Mouse (Mus musculus) neural tube, embryonic 12.5 days (tissue): Measurements from ENCODE around the gene Vmn2r106. TPM values are rescaled to one million over a fixed set of nuclear protein-coding genes. Genes with fewer than 3 reads are reported as not detected.

ENCODE experiments used
- ATAC-seq: fragments of 200-750 bp; cut with Nextera tagmentation; 2 replicates; pipeline ENCODE4 v1.8.0; 2017; ENCODE audit warnings: low read depth, mild to moderate bottlenecking, moderate TSS enrichment, moderate library complexity; ENCODE audit not compliant: low FRiP score
- H3K27ac ChIP-seq: fragments of 300-500 bp; sonication (generic); 2 replicates; pipeline ENCODE4 v1.5.1; 2016
- H3K27me3 ChIP-seq: fragments of 300-500 bp; sonication (generic); replicated peaks from 2 replicates; pipeline ENCODE4 v1.6.1; 2016; ENCODE audit warnings: mild to moderate bottlenecking
- H3K36me3 ChIP-seq: fragments of 300-500 bp; sonication (generic); 2 replicates; pipeline ENCODE4 v1.6.1; 2016; ENCODE audit warnings: mild to moderate bottlenecking
- H3K4me1 ChIP-seq: fragments of 300-500 bp; sonication (generic); 2 replicates; pipeline ENCODE4 v1.6.1; 2016
- H3K4me2 ChIP-seq: fragments of 300-500 bp; sonication (generic); replicated peaks from 2 replicates; pipeline ENCODE4 v1.6.1; 2016; ENCODE audit warnings: mild to moderate bottlenecking
- H3K4me3 ChIP-seq: fragments of 300-500 bp; sonication (generic); 2 replicates; pipeline ENCODE4 v1.5.1; 2016
- H3K9ac ChIP-seq: fragments of 300-500 bp; sonication (generic); 2 replicates; pipeline ENCODE4 v1.6.1; 2016; ENCODE audit warnings: mild to moderate bottlenecking
- H3K9me3 ChIP-seq: fragments of 300-500 bp; sonication (generic); 2 replicates; pipeline ENCODE4 v1.6.1; 2016; ENCODE audit warnings: mild to moderate bottlenecking
- WGBS: fragments of 180-500 bp; shearing (Covaris S2); methylation state at CpG from one replicate; pipeline ENCODE4 v1.1.7; 2016; 5-methylcytosine and 5-hydroxymethylcytosine counted together
- polyA plus RNA-seq: library from polyadenylated mRNA; unstranded; fragments of >200 nt; fragmentation: Nextera tagmentation; extraction: Ambion mirVana; gene quantifications from 2 replicates; pipeline ENCODE4 v1.2.1, GENCODE M21; 2016

Vmn2r106 gene
- not detected in 2 replicates for polyA plus RNA-seq

DNA sequence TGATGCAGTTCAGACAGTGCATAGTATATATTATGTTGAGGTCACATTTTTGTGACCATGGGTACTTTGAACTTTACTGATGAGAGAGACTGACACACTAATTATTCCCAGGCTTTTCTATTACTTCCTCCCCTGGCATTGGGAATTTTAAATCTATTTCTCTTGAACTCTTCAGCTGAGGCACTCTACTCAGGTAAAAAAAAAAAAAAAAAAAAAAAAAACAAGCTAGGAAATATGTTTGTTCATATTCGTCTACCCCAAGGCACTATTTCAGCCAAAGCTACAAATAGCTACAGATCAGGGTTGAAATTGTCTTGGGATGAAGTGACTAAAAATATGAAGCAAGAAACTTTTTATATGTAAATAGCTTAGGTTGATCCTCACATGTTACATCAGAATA lies at the start of gene Vmn2r106:
Gene Vmn2r106, minus strand, starts transcription at position 101 of the 400 bp plus-strand sequence.
- Histone ChIP-seq H3K4me1 (no peaks in the 10 kb centered on the region), H3K4me2 (no peak within 1 kb of the TSS), H3K4me3 (no peak within 1 kb of the TSS), H3K36me3 (no peaks in the 10 kb centered on the region), H3K9me3 (no peaks in the 10 kb centered on the region), H3K27me3 (no peaks in the 10 kb centered on the region), H3K27ac (no peak within 1 kb of the TSS), H3K9ac (no peak within 1 kb of the TSS)
- WGBS = 89% methylated on average over 1 of the region's 1 CpGs
- no peak for ATAC-seq

DNA sequence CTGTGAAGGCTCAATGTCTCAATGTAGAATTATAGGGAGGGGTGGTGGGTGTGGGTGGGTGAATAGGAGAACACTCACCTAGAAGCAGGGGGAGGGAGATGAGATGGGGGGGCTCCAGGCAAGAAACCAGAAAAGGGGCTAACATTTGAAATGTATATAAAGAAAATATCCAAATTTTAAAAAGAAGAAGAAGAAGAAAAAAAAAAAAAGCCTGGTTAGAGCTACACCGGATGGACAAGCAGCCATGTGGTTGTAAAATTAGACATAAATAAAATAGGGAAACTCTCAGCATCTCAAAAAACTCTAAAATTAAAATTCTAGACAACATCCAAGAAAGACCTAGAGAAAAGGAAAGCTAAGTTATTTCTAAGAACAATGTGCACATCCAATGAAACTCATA lies 20.4 kb upstream of the Vmn2r106 start:
- no peaks in the 10 kb centered on the region for H3K4me1 ChIP-seq
- no peak for ATAC-seq
- no peak overlapping the region for H3K4me3 ChIP-seq
- no peak overlapping the region for H3K27ac ChIP-seq
- no peaks in the 10 kb centered on the region for H3K27me3 ChIP-seq
- no peak overlapping the region for H3K9ac ChIP-seq
- peaks cover 16% of the 10 kb centered on the region for H3K9me3 ChIP-seq
- no peak overlapping the region for H3K4me2 ChIP-seq
- no peaks in the 10 kb centered on the region for H3K36me3 ChIP-seq
- WGBS = 85% methylated on average over 1 of the region's 1 CpGs

DNA sequence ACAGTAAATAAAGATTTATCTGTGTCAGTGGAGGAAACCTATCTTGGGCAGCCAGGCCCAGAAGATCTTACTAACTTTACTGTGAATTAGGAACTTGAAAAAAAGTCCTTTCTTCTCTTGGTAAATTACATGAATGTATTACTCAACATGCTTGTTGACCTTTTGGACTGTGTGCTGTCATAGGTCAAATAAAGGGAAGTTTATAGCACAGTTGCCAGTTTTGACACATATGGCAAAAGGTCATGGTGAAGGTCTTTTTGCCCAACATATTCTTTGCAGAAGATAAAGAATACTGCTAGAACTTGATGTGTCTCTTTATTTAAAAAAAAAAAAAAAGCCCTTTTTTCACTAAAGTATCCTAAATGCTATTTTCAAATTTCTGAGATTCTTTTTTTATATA lies 1.6 kb upstream of the Vmn2r106 start:
- Histone ChIP-seq H3K9me3 (no peaks in the 10 kb centered on the region), H3K4me2 (no peak overlapping the region), H3K36me3 (no peaks in the 10 kb centered on the region), H3K27me3 (no peaks in the 10 kb centered on the region), H3K9ac (no peak overlapping the region), H3K4me1 (no peaks in the 10 kb centered on the region), H3K27ac (no peak overlapping the region), H3K4me3 (no peak overlapping the region)
- no peak for ATAC-seq

DNA sequence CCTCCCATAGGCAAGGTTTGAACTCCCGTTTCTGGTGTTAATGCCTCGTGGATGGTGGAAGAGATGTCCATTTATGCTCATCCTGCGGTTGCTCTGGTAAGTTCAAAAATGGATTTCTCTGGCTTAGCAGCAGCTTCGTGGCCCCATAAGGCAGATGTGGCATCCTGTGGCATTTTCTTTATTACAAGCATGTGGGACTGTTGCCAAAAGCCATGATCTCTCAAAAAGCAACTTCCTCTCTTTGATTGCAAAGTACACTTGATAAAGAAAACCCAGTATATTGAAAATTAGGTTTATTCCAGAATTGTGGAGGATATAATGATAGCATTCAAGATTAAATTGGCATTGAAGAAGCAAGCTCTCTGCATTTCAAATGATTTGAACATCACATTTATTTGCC lies 29.8 kb downstream of the Vmn2r106 start:
- Histone ChIP-seq H3K4me1 (no peaks in the 10 kb centered on the region), H3K9me3 (peaks cover 26% of the 10 kb centered on the region), H3K9ac (no peak overlapping the region), H3K4me2 (no peak overlapping the region), H3K27ac (no peak overlapping the region), H3K27me3 (no peaks in the 10 kb centered on the region), H3K4me3 (no peak overlapping the region), H3K36me3 (no peaks in the 10 kb centered on the region)
- ATAC-seq = no peak
- 77% methylated on average over 4 of the region's 4 CpGs for WGBS

DNA sequence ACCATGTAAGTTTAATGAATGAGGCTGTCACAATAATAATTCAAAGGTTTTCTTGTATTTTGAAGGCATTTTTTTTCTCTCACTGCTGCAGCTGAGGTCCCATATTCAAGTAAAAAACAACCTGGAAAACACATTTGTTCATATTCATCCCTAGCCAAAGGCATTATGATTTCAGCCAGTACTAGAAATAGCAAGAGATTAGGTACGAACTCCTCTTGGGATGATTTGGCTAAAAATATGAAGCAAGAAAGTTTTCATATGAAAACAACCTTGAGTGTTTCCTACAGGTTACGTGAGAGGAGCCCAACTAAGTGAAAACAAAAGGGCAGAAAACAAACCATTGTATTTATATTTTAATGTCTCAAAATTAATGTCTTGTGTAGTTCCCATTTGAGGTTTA lies 50.4 kb downstream of the Vmn2r106 start, which contains the start of gene Vmn2r105:
Gene Vmn2r105, minus strand, starts transcription at position 101 of the 400 bp plus-strand sequence.
- no peak within 1 kb of the TSS for H3K4me3 ChIP-seq
- 76% methylated on average over 2 of the region's 2 CpGs for WGBS
- H3K4me2 ChIP-seq = no peak within 1 kb of the TSS
- H3K27me3 ChIP-seq = no peaks in the 10 kb centered on the region
- H3K9me3 ChIP-seq = no peaks in the 10 kb centered on the region; the same call in 1 of the 2 replicates
- no peaks in the 10 kb centered on the region for H3K4me1 ChIP-seq
- H3K9ac ChIP-seq = no peak within 1 kb of the TSS
- no peak within 1 kb of the TSS for H3K27ac ChIP-seq
- no peaks in the 10 kb centered on the region for H3K36me3 ChIP-seq
- no peak for ATAC-seq

Other genes with a start within 250 kb of the Vmn2r106 start
- gene Vmn2r104, start 237.2 kb downstream of the Vmn2r106 start, polyA plus RNA-seq = not detected in 2 replicates
- not detected in 2 replicates for gene Fpr-rs7, start 171.3 kb downstream of the Vmn2r106 start, polyA plus RNA-seq
- not detected in 2 replicates for gene Fpr-rs6, start 102.5 kb downstream of the Vmn2r106 start, polyA plus RNA-seq
- gene Vmn2r105, start 50.5 kb downstream of the Vmn2r106 start, polyA plus RNA-seq = not detected in 2 replicates
- gene Vmn2r107, start 59.7 kb upstream of the Vmn2r106 start, polyA plus RNA-seq = not detected in 2 replicates
- gene Vmn1r224, start 128.6 kb upstream of the Vmn2r106 start, polyA plus RNA-seq = not detected in 2 replicates
- gene Vmn2r108, start 195.8 kb upstream of the Vmn2r106 start, polyA plus RNA-seq = not detected in 2 replicates
- not detected in 2 replicates for gene Vmn1r225, start 212.6 kb upstream of the Vmn2r106 start, polyA plus RNA-seq